24 mouse cellular contexts compared by ENCODE assay signal in the genomic region with DNA sequence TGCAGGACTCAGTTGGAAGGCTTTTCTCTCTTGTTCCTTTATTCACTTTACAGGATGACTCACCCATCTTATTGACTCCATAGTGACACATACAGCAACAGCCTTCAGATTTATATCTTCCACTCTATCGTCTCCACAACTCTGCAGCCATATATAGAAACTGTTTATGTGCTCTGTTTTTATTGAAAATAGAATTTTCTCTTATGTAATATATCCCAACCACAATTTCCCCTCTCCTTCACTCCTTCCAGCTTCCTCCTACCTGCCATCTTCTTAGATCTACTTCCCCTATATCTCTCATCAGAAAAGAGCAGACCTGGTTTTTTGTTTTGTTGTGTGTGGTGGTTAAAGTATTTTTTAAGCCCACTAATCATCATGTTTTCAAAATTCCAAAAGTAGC.
DNase-seq lines count a peak whose midpoint lies in the region; ATAC-seq and TF ChIP-seq lines count a peak whose summit lies in the region.
"Had no signal": no experiment of that assay in that cellular context is flagged by ENCODE, and none has a peak within 500 bp of the region (broad histone marks: within the 10 kb centered on the region; RNA-seq: fewer than 3 reads in every experiment).

No protein-coding gene starts in this region.

- H3K27ac ChIP-seq in lung, postnatal 0 days (ENCODE audit: low read length) = no peak overlapping the region
- no peak overlapping the region for H3K27ac ChIP-seq in kidney, embryonic 15.5 days
- H3K27ac ChIP-seq in hindbrain, embryonic 12.5 days = no peak overlapping the region
- H3K27ac ChIP-seq: forebrain, embryonic 10.5 days; forebrain, embryonic 13.5 days; heart, adult 2 months; heart, embryonic 10.5 days; heart, embryonic 13.5 days; hindbrain, embryonic 15.5 days had no signal

- no peak for DNase-seq in frontal cortex, postnatal 25 days (ENCODE audit: low spot score in 2 of 2)
- DNase-seq in lung, postnatal 0 days (ENCODE audit: low spot score) = no peak
- no peak for DNase-seq in lung, postnatal 36 days
- DNase-seq: adrenal gland, postnatal 10 days; adrenal gland, postnatal 36 days; cerebellum, adult 11 months; cerebellum, adult 2 months; cerebellum, adult 9-11 months; cerebellum, postnatal 25 days; gastrocnemius, postnatal 25 days; heart, adult 2 months; heart, postnatal 14 days; heart, postnatal 4 days had no signal

- no peaks in the 10 kb centered on the region for H3K4me1 ChIP-seq in lung, postnatal 0 days (ENCODE audit: insufficient read depth, low read depth, low read length)
- no peaks in the 10 kb centered on the region for H3K4me1 ChIP-seq in kidney, embryonic 15.5 days
- H3K4me1 ChIP-seq in hindbrain, embryonic 12.5 days = no peaks in the 10 kb centered on the region
- H3K4me1 ChIP-seq: forebrain, embryonic 10.5 days; forebrain, embryonic 13.5 days; heart, embryonic 10.5 days; heart, embryonic 13.5 days; hindbrain, embryonic 15.5 days had no signal

- WGBS in lung, postnatal 0 days = 53% methylated on average over 1 of the region's 1 CpGs
- 55% methylated on average over 1 of the region's 1 CpGs for WGBS in kidney, embryonic 15.5 days
- 88% methylated on average over 1 of the region's 1 CpGs for WGBS in hindbrain, embryonic 12.5 days

- no peak overlapping the region for H3K4me2 ChIP-seq in lung, postnatal 0 days (replicated peaks; ENCODE audit: low read depth, low read length)
- H3K4me2 ChIP-seq in kidney, embryonic 15.5 days = no peak overlapping the region
- H3K4me2 ChIP-seq in hindbrain, embryonic 12.5 days (replicated peaks) = no peak overlapping the region
- H3K4me2 ChIP-seq: forebrain, embryonic 13.5 days; heart, embryonic 13.5 days; hindbrain, embryonic 15.5 days had no signal

- H3K9me3 ChIP-seq in lung, postnatal 0 days (ENCODE audit: low read length) = no peaks in the 10 kb centered on the region
- H3K9me3 ChIP-seq in kidney, embryonic 15.5 days (replicated peaks) = no peaks in the 10 kb centered on the region
- no peaks in the 10 kb centered on the region for H3K9me3 ChIP-seq in hindbrain, embryonic 12.5 days (replicated peaks)
- H3K9me3 ChIP-seq: forebrain, embryonic 10.5 days; forebrain, embryonic 13.5 days; heart, embryonic 10.5 days; heart, embryonic 13.5 days; hindbrain, embryonic 15.5 days had no signal

- no peak overlapping the region for H3K4me3 ChIP-seq in lung, postnatal 0 days (ENCODE audit: low read depth, low read length)
- no peak overlapping the region for H3K4me3 ChIP-seq in kidney, embryonic 15.5 days (replicated peaks)
- no peak overlapping the region for H3K4me3 ChIP-seq in hindbrain, embryonic 12.5 days
- H3K4me3 ChIP-seq: forebrain, embryonic 10.5 days; forebrain, embryonic 13.5 days; heart, adult 2 months; heart, embryonic 10.5 days; heart, embryonic 13.5 days; hindbrain, embryonic 15.5 days had no signal

- H3K9ac ChIP-seq in lung, postnatal 0 days (replicated peaks; ENCODE audit: low read depth) = no peak overlapping the region
- H3K9ac ChIP-seq in kidney, embryonic 15.5 days = no peak overlapping the region
- H3K9ac ChIP-seq in hindbrain, embryonic 12.5 days = no peak overlapping the region
- H3K9ac ChIP-seq: forebrain, embryonic 13.5 days; heart, embryonic 13.5 days; hindbrain, embryonic 15.5 days had no signal

- no peaks in the 10 kb centered on the region for H3K27me3 ChIP-seq in lung, postnatal 0 days (replicated peaks; ENCODE audit: insufficient read depth, low read length)
- H3K27me3 ChIP-seq in kidney, embryonic 15.5 days = no peaks in the 10 kb centered on the region
- H3K27me3 ChIP-seq in hindbrain, embryonic 12.5 days = no peaks in the 10 kb centered on the region
- H3K27me3 ChIP-seq: forebrain, embryonic 13.5 days; heart, embryonic 13.5 days; hindbrain, embryonic 15.5 days had no signal

- TF ChIP-seq CTCF in lung, postnatal 0 days (IDR thresholded peaks at IDR 0.05) = no peak

- 0 out of 2 replicates have a peak, but pooled peaks have one; percentile 47 for ATAC-seq in frontal cortex, adult (ENCODE audit: low TSS enrichment)
- 0 out of 2 replicates have a peak, but pooled peaks have one; percentile 11 for ATAC-seq in lung, postnatal 0 days
- peak; percentile 59 for ATAC-seq in megakaryocyte, adult 5-6 weeks (ENCODE audit: poor library complexity, severe bottlenecking)
- ATAC-seq in kidney, embryonic 15.5 days (replicated peaks; ENCODE audit: low FRiP score) = no peak
- no peak for ATAC-seq in hindbrain, embryonic 12.5 days (ENCODE audit: low FRiP score)
- ATAC-seq: forebrain, embryonic 13.5 days; forebrain, embryonic 16.5 days; Patski had no signal

- no peaks in the 10 kb centered on the region for H3K36me3 ChIP-seq in lung, postnatal 0 days (ENCODE audit: insufficient read depth, low read length)
- H3K36me3 ChIP-seq in kidney, embryonic 15.5 days = no peaks in the 10 kb centered on the region
- no peaks in the 10 kb centered on the region for H3K36me3 ChIP-seq in hindbrain, embryonic 12.5 days
- H3K36me3 ChIP-seq: forebrain, embryonic 10.5 days; heart, embryonic 10.5 days; heart, embryonic 13.5 days; hindbrain, embryonic 15.5 days had no signal

- no peak for TF ChIP-seq EP300 in lung, postnatal 0 days (IDR thresholded peaks at IDR 0.05)

Comparison
In these comparisons a context has a peak if more than half of its experiments do, and no peak if none do; other contexts are left out.
1. ATAC-seq: peak in frontal cortex, adult (single experiment), lung, postnatal 0 days (single experiment) and megakaryocyte, adult 5-6 weeks (single experiment); none in kidney, embryonic 15.5 days (single experiment) and hindbrain, embryonic 12.5 days (single experiment).